Mouse (Mus musculus) G1E (cell line): ENCODE data around the gene Ugt1a10.
"Not testable (repeated sequence)": the region's sequence is repeated elsewhere in the genome, so short reads cannot be mapped to it uniquely, and the experiment has no call there.

Experiments used
- CTCF ChIP-seq: IDR thresholded peaks from 2 replicates; pipeline ENCODE4 v1.5.1; 2012; ENCODE audit warnings: low read depth, low read length, inconsistent platforms, mixed read lengths
- GATA1 ChIP-seq: IDR thresholded peaks from 2 replicates; pipeline ENCODE4 v1.6.1; 2012; ENCODE audit warnings: borderline replicate concordance, low read length, inconsistent platforms, mixed read lengths
- GATA2 ChIP-seq: IDR thresholded peaks from 2 replicates; pipeline ENCODE4 v1.6.1; 2012; ENCODE audit warnings: low read depth, low read length, inconsistent platforms, borderline replicate concordance
- POLR2AphosphoS5 ChIP-seq: IDR thresholded peaks from 2 replicates; pipeline ENCODE4 v1.6.1; 2012; ENCODE audit warnings: low read depth, low read length, inconsistent platforms; ENCODE audit not compliant: insufficient replicate concordance

DNA sequence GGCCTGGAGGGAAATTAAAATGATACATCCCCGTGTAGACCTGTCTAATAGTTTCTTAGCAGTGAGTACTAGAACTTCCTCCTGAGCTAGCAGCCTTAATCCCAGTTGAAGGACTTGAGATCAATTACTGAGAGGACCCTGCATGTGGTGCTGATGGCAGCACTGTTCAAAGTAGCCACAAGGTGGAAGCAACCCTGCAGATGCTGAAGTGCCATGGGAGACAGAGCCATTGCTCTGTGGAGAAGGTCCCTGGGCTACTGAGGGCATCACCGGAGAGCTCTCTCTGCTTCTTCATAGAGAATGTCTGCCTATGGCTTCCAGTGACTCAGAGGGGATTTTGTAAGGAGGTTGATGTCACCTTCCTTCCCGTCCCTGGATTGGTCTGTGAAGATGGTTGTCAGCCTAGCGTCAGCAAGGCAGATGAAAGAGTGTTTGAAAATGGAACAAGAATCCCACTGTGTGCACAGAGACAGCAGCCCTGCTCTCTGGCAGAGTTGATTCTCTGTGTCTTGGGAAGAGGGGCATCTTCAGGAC lies 70.7 kb downstream of the Ugt1a10 start:
- not testable (repeated sequence) for TF ChIP-seq CTCF, GATA1, POLR2AphosphoS5, GATA2
